Mouse (Mus musculus): ENCODE results near the gene Gbp4.

- TF ChIP-seq CTCF (IDR thresholded peaks at IDR 0.05) (no peak), EP300 (IDR thresholded peaks at IDR 0.05) (no peak)
These were observed 57.5 kb downstream of the Gbp4 start for GRCm38 (mm10) chr5:105081900-105082299.
